Mouse (Mus musculus) large intestine, adult 2 months (tissue): ENCODE measurements around the gene Micu1. TPM values are rescaled to one million over a fixed set of nuclear protein-coding genes. Genes with fewer than 3 reads are reported as not detected.

Source experiments
- DNase-seq: peaks from one replicate; pipeline ENCODE4 v3.0.0-alpha.2; 2012; ENCODE audit warnings: low read depth, low spot score
- WGBS: fragments of 180-500 bp; shearing (Covaris S2); methylation state at CpG from one replicate; pipeline ENCODE4 v1.1.7; 2018; 5-methylcytosine and 5-hydroxymethylcytosine counted together
- polyA plus RNA-seq: library from polyadenylated mRNA; depleted of rRNA; stranded (reverse); fragments of >200 nt; gene quantifications from 2 replicates; pipeline ENCODE4 v1.2.3, GENCODE M21; 2012

Micu1 gene
- polyA plus RNA-seq, 1 experiment, result 128 TPM

GRCm38 (mm10) chr10:59771375-59772048, 69.2 kb downstream of the Micu1 start:
- DNase-seq, result no peak
- 87% methylated on average over 6 of the region's 6 CpGs for WGBS

- WGBS, result 83% methylated on average over 2 of the region's 2 CpGs
- DNase-seq, result no peak
Measured at GRCm38 (mm10) chr10:59772049-59772397, 69.7 kb downstream of the Micu1 start.

DNA sequence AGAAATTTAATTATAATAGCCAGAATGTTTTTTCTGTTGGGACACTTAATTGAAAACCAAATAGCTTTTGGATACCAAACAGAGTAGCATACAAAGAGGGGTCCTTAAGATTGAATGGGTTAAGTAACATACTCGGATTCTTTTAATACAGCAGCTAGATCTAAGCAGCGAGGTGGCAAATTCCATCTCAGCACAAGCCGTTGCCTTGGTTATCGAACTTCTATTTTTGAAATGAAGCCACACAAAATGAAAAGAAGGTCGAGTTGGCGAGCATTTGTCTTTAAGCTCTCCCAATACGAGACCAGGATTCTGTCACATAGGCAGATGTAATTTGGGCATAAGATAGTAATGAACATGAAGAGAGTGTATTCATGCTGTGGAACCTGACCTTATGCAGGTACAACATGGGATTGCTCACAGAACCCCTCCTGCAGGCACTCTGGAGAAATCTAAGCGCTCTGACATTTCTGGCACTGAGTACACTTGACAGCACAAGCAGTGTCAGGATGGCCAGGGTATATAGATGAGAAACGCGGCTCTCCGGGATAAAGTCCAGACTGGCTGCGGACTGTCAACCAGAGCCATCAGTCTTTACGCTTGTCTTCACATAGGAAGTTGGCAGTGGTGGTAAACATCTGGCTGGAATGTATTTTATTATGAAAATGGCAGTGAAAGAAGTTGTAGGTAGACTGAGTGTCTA, 71.3 kb downstream of the Micu1 start:
- 93% methylated on average over 13 of the region's 13 CpGs for WGBS
- no peak for DNase-seq

DNA sequence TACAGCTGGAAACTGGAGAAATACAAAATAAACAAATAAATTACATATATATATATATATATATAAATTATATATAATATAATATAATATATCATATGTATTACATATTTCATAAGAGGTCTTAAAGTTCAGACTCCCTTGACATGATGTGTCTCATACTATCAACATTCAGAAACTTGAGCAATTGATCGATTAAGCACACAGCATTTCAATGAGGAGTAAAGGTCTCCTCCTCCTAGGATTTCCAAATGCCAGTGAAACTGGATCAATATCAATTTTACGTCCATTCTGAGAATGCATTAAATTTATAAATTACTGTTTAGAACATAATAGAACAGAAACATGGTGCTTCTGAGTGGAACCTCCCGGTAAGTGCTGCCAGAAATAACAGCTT, 71.9 kb downstream of the Micu1 start:
- DNase-seq, result no peak
- 92% methylated on average over 3 of the region's 3 CpGs for WGBS

DNA sequence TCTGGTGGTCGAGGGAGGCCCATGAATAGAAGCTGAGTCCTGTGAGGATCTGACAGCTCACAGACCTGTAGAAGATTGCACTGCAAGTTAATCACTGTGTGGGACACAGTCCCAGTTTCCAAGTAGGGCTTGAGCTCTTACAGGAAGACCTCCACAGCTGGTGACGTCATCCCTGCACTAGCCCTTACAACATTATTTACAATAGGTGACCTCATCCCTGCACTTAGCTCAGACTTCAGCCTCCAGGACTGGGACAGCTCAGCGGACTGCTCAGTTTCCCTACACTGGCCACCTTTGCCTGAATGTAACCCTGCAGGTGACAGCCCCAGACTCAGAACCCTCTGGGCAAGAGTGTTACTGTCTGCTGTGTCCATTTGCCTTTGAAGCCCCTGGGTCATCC, 75.0 kb downstream of the Micu1 start:
- DNase-seq, result no peak
- 47% methylated on average over 3 of the region's 3 CpGs for WGBS

GRCm38 (mm10) chr10:59778137-59778710, 75.9 kb downstream of the Micu1 start:
- no peak for DNase-seq
- WGBS, result 90% methylated on average over 4 of the region's 4 CpGs

- DNase-seq, result no peak
- 67% methylated on average over 3 of the region's 3 CpGs for WGBS
Measured at GRCm38 (mm10) chr10:59780698-59781097, 78.4 kb downstream of the Micu1 start.

- DNase-seq, result no peak
- WGBS, result 90% methylated on average over 7 of the region's 7 CpGs
Measured at GRCm38 (mm10) chr10:59781205-59781931, 79.1 kb downstream of the Micu1 start.

DNA sequence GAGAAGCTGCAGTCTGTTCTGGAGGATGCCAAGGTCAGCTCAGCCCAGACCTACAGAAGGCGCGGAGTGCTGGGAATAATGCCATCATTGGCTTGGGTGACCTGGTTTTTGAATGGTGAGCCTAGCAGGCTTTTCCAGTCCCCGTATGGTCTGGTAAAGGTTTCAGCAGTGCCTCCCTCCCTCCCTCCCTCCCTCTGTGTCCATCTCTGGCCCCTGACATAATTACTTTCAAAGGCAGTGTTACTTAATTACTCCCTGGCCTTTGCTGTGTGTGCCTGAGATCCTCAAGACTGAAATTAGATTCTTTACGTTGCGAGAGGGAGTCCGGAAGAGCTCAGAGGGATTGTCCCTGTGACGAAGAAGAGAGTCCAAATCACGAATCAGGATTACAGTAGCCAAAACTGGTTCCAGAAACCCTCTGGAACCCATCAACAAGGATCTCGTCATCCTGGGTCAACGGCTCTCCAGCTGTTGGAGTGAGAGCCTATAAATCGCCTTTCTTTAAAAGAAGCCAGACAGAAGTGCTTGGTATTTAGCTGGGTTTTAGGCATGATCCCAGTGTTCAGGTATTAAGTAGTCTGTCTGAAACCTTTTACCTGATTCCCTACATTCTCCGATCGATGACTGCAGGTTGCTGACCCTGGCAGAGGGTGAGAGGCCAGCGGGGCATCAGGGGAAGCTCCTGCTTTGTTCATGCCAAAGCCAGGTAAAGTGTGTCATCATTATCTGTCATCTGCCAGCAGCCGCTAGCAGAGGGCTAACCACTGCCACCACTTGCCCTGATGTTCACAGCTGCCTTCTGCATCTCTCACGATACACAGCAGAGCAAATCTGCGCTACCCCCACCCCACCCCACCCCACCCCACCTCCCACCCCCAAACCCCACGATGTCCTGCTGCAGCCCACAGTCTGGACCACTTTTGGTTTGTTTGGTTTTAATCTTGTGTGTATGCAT, 82.7 kb downstream of the Micu1 start:
- DNase-seq, result no peak
- WGBS, result 81% methylated on average over 18 of the region's 18 CpGs

DNA sequence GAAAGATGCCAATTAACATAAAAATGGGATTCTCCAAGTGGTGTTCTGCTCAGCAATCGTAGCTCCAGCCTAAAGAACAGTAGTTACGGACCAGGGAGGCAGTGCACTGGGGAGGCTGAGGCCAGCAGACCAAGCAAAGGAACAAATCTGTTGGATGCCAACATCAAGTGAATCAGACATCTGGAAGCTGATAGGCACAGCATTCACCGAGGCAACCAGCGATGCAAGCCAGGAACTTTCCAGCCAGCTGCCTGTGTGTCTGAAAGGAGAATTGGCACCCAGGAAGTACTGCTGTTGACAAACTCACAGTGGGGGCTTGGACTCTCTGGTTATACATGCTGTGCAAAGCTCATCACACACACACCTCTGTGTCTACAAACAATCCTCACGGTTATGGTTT, 84.0 kb downstream of the Micu1 start:
- WGBS, result 59% methylated on average over 5 of the region's 5 CpGs
- no peak for DNase-seq

GRCm38 (mm10) chr10:59787140-59787800, 85.0 kb downstream of the Micu1 start:
- DNase-seq, result no peak
- 50% methylated on average over 11 of the region's 11 CpGs for WGBS

DNA sequence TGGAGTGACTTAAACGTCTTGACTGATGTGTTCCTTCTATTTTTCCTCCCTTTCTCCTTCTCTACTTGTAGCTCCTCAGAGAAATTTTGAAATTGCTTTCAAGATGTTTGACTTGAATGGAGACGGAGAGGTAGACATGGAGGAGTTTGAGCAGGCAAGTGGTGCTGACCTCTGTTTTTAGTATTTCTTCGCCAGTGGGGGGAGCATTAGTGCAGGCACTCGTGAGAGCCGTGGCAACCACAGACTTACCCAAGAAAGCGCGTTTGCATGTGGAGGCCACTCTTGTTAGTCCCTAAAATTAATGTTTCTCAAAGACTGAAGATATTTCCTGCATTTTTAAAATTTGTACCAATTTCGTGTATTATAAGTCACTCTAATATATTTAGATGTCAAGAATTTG, 85.6 kb downstream of the Micu1 start:
- no peak for DNase-seq
- WGBS, result 82% methylated on average over 8 of the region's 8 CpGs

- no peak for DNase-seq
- 87% methylated on average over 11 of the region's 11 CpGs for WGBS
Measured at GRCm38 (mm10) chr10:59790291-59790929, 88.1 kb downstream of the Micu1 start.

GRCm38 (mm10) chr10:59791896-59792295, 89.6 kb downstream of the Micu1 start:
- no peak for DNase-seq
- WGBS, result 87% methylated on average over 5 of the region's 5 CpGs

GRCm38 (mm10) chr10:59792575-59793176, 90.4 kb downstream of the Micu1 start:
- 90% methylated on average over 9 of the region's 9 CpGs for WGBS
- DNase-seq, result no peak

DNA sequence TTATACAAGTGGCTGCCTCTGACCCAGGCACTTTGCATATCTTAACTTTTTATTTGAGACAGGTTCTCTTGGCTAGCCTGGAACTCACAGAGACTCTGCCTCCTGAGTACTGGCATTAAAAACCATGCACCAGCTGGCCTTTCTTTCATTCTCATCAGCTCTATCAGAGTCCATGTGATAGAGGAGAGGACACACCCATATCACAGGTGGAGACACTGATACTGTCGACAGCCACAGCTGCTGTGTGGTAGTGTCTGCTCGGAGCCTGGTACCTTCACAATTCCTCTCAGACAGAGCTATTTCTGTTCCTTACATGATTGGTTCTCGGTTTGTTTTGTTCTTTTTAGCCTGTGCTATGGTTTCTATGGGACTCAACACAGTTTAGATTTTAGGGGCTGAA, 91.2 kb downstream of the Micu1 start:
- WGBS, result 64% methylated on average over 3 of the region's 3 CpGs

GRCm38 (mm10) chr10:59795085-59795484, 92.8 kb downstream of the Micu1 start:
- 94% methylated on average over 7 of the region's 7 CpGs for WGBS
- no peak for DNase-seq

More for the DNA sequence above, 91.2 kb downstream of the Micu1 start:
- no peak for DNase-seq

- WGBS, result 91% methylated on average over 4 of the region's 4 CpGs
Measured at GRCm38 (mm10) chr10:59795902-59796301, 93.6 kb downstream of the Micu1 start.

More at GRCm38 (mm10) chr10:59795902-59796301, 93.6 kb downstream of the Micu1 start:
- DNase-seq, result no peak
